Mouse (Mus musculus) 416B (cell line): ENCODE results near the gene Bap1.

Source experiments
- DNase-seq: peaks from one replicate; pipeline ENCODE4 v3.0.0; 2011; ENCODE audit warnings: low read depth

Bap1 gene

DNA sequence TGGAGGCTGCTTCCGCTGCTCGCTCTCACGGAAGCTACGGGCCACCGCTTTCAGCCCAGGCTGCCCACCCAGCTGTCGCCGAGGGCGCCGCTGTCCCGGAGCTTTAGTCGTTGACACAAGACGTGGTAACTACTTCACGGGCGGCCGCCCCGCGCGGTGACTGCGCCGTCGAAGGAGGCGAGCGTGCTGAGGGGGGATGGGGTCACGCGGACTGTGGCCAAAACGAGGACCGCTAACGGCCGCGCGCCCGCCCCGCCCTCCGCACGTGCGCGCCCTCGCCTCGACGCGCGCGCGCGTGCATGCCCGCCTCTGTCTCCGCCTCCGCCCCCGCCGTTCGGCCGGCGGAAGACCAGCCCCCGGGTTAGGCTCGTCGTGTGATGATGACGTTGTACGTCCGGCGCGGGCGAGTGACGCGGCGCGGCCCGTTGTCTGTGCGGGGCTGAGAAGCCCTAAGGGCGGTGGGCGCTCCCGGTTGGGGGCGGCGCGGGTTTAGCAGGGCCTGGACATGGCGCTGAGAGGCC lies at the start of gene Bap1, which contains the start of gene Phf7:
TSS of gene Bap1 (plus strand) at position 367 of the 521 bp plus-strand sequence.
TSS of gene Phf7 (minus strand) at position 234 of the 521 bp plus-strand sequence.
- DNase-seq, result peak; percentile 93

- DNase-seq, result peak; percentile 62
These were observed 46.4 kb upstream of the Bap1 start for GRCm38 (mm10) chr14:31204844-31205243.

GRCm38 (mm10) chr14:31205244-31205561 lies 46.0 kb upstream of the Bap1 start:
- peak; percentile 39 for DNase-seq

DNA sequence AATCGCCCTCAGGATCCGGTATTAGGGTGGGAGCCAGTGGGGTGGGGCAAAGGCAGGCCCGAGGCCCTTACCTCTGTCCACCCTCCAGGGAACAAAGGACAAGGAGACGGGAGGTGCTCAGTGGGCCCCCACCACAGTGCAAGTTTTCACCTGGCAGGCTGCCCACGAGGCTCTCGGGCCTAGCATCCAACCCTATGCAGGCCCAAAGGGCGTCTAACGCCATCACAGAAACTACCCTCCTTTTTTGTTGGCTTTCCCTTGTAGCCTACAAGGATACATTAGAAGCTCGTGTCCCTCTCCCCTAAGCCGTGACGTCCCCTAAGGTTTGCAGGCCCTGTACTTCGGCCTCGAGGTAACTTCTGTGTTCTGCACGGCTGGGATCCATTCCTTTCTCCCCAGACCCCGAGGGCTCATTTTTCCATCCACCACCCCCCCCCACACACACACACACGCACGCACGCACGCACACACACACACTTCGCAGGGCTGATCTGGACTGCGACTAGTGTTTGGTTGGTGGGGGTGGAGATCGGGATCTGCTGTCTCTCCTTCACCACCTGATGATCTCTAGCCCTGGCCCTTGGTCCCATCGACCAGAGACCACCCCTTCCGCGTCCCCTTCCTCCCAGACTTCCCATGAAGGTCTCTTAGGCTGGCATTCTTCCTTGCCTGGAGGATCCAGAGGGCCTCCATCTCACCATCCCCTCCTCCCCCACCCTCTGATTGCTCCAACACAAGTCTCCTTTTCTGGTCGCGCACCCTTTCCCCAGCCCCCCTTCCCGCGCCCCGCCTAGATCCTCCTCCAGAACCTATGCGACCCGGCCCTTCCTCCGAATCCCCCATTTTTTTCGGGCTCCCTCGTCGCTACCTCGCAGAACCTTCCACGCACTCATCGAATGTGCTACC lies 45.4 kb upstream of the Bap1 start:
- DNase-seq, result peak; percentile 66

GRCm38 (mm10) chr14:31206472-31206981 lies 44.7 kb upstream of the Bap1 start:
- DNase-seq, result peak; percentile 91

DNA sequence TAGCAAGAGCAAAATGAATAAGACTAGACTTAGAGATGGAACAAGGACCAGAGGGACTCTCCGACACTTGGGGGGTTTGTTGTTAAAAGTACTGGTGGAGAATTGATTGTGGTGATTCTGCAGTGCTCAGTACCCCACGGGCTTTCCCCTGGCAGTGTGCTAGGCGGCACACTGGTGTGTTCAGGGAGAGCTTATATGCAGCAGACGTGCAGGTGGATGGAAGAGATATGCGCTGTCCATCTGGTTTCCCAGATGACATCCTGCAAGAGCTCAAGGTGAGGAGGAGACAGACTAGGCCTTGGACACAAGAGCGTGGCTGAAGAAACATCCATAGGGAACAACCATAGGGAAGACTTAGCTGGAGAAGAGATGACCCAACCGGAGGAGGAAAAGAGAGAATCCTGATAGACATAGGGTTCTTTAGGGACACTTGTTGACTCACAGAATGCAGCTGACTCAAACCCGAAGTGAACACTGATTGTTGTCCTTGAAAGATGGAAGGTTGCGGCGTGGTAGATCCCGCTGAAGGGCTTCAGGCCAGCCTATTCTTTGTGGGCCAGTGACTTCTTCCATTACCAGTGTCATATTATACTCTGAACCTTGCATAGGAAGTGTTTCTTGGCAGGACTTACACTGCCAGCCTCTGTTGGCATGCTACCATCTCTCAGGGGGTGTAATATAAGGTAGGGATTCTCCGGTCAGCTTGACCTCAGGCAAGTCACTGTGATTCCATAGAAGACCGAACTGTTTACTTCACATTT lies 44.0 kb upstream of the Bap1 start:
- DNase-seq, result peak; percentile 24

GRCm38 (mm10) chr14:31208084-31208483 lies 43.2 kb upstream of the Bap1 start, which contains the start of gene Tnnc1:
Tnnc1 (plus strand) TSS chr14:31208312.
- no peak for DNase-seq

GRCm38 (mm10) chr14:31209133-31209557 lies 42.1 kb upstream of the Bap1 start:
- no peak for DNase-seq

DNA sequence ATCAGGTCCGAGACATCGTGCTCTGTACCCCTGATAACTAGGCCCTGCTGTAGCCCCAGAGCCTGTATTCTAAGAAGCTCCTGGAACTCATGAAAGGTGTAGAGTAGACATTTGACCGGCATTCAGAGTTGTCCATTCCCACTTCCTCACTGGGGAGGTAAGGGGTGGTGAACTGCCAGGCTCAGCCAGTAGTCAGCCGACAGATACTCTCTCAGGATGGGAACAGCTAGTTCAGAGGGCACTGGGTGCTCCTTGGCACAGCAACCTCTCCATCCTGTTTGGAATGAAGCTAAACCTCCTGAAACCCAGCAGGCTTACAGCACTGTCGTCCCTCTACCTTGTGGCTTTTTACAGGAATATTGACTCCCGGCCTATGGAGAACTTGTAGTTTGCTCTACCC lies 39.4 kb upstream of the Bap1 start:
- DNase-seq, result no peak

GRCm38 (mm10) chr14:31212499-31212898 lies 38.8 kb upstream of the Bap1 start:
- no peak for DNase-seq

DNA sequence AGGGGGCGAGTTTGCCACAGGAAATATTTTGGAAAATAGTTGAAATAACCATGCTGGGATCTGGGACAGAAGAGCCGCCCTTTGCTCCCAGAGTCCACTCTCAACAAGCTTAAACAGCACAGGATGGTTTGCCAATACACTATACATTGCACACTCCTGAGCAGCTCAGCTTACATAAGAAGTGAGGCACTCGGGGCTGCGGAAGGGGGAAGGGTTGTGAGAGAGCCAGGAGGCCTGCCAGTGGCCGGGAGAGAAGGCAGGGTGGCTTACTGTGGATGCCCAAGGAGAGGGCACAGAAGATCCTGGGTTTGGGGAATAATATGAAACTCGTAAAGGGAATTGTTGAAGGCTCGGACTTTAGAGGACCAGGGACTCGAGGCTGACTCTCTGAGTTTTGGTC lies 37.4 kb upstream of the Bap1 start:
- DNase-seq, result no peak

DNA sequence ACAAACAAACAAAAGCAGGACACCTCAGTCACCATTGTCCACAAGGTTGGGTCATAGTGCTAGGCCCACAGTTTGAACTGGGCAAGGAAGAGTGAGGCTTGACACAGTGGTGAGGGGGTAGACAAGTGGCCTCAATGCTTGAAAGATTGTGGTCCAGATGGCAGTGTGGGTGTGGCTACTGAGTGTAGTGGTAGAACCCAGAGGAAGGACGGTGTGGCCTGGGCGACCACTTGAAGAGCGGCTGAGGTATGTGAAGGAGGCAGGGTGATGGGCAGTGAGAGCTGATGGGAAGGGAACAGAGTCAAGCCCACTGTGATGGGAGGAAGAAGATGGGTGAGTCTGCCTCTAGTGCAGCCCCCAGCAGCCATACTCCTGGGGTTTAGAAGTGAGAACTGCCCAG lies 36.6 kb upstream of the Bap1 start:
- DNase-seq, result peak; percentile 47

DNA sequence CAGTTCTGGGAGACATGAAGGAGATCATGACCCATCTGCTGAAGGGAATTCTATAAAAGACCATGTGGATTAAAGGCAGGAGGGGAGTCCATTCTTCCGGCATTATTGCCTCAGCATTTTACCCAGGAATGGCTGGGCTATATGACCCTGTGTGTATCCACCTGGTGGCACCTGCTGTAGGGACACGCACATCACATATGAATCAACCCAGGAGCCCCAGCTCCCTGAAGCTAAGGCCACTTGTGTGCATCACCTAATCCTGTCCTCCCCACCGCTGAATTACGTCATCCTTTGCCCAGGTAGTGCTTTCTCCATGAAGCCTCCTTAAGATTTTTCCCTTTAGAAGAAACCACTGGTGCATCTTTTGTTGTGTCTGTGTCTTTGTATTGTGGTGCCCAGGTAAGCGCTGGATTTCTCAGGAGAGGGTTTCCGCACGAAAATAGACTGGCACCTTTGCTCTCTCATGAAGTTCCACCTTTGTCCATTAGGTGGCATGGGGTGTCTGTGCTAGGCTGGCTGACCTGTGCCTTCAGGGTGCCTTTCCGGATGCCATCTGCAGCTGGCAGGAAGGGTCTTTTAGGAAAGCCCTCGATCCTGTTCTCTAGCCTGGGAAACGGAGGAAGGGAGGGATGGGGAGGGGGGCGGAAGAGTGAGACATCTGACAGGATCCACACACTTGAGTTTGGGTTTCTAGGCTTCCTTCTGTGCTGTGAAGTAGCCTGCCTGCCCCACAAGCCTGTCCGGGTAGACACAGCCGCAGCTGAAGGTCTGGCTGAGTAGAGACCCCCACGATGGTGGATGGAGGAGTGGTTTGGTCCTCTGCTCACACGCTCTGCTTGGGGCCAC lies 35.9 kb upstream of the Bap1 start:
- peak; percentile 74 for DNase-seq

GRCm38 (mm10) chr14:31216846-31217245 lies 34.4 kb upstream of the Bap1 start, which contains the start of gene Nisch:
Nisch (minus strand) TSS chr14:31216946.
- no peak for DNase-seq

DNA sequence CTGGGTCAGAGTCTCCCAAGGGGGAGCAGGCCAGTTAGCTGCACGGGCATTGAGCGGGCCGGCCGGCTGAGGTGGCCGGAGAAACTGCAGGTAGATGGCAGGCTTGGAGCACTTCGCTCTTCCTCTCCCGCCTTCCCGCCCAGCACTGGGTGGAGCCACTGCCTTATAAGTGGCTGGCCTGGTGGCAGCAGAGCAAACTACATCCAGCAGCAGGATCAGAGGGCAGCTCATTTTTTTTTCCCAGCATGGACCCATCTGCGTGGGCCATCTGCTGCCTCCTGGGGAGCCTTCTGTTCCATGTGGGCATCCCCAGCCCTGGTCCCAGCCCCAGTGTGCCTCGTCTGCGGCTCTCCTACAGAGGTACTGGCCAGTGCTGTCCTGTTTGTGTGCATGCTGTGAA lies 33.6 kb upstream of the Bap1 start, which contains the start of gene Sema3g:
TSS of gene Sema3g (plus strand) at position 195 of the 400 bp plus-strand sequence.
- DNase-seq, result peak; percentile 84

DNA sequence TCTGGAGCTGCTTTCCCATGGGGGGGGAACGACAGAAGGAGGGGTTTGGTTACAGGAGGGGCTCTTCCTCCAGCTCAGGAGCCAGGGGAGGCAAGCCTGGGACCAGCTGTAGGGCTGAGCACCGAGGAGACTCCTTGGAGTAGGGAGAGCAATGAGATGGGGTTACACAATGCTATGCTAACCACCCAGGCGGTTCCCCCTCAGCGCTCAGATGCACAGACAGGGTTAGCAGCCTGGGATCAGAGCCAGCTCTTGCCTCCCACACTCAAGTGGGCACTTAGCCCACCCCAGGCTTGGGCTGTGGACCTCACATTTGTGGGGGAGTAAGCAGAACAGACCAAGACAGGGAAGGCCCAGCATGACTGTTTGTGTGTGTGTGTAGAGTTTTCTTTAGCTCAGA lies 24.3 kb upstream of the Bap1 start:
- no peak for DNase-seq

DNA sequence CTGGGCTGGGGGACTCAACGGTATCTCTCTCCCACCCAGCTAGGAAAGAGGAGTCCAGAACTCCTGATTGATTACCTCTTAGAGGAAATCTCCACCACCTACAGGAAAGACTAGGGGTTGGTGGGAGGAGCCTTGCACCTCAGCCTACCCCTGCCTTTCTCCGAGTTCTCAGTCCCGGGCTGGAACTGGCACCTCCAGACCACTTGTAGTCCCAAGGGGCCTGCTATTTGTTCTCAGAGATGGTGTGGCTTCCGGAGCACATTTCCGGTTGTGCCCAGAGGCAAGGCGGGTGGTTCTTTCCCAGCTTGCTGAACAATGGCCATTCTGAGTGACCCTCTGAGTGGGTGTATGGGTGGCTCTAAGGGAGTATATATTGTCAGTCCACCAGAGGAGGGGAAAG lies 23.0 kb upstream of the Bap1 start:
- DNase-seq, result no peak

DNA sequence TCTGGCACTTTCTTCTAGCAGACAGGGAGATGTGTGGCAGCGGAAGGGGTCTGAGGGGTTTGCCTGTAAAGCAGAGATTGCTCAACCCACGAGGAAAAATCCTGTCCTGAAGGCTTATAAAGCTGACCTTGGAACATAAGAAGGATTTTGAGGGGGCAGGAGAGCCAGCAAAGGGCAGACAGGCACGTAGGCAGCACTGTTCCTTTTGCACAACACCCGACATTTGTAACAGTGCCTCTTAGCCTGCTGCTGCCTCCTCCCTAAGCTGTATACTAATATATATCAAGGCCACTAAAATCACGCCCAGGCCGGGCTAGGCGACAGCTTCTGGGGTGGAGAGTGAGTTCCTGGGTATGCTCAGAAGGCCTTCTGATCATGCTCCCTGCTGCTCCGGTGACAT lies 20.8 kb upstream of the Bap1 start:
- no peak for DNase-seq

GRCm38 (mm10) chr14:31232404-31233069 lies 18.7 kb upstream of the Bap1 start:
- DNase-seq, result no peak

- DNase-seq, result peak; percentile 17
These were observed 17.9 kb upstream of the Bap1 start for GRCm38 (mm10) chr14:31233070-31233995.
